Mouse (Mus musculus): ENCODE measurements around the gene Cmtr1. TPM values are rescaled to one million over a fixed set of nuclear protein-coding genes. Genes with fewer than 3 reads are reported as not detected.
"Not testable (repeated sequence)": the region's sequence is repeated elsewhere in the genome, so short reads cannot be mapped to it uniquely, and the experiment has no call there.

The Cmtr1 gene
- polyA plus RNA-seq (2014; fragmentation: Nextera tagmentation; extraction: Ambion mirVana): 126 and 130 TPM in 2 replicates

- ATAC-seq (replicated peaks; ENCODE audit: low FRiP score) (peak; percentile 90), DNase-seq (ENCODE audit: low spot score) (peak; percentile 97)
- no peaks in the 10 kb centered on the region for H3K27me3 ChIP-seq (replicated peaks; ENCODE audit: control insufficient read depth, insufficient read depth, low read length)
- peaks cover 15% of the 10 kb centered on the region for H3K4me1 ChIP-seq (replicated peaks; ENCODE audit: control insufficient read depth, insufficient read depth, low read length)
- peak within 1 kb of the TSS; percentile 97 for H3K27ac ChIP-seq (ENCODE audit: low read depth, low read length)
- peaks cover 11% of the 10 kb centered on the region for H3K36me3 ChIP-seq (ENCODE audit: control insufficient read depth, insufficient read depth, low read length)
- H3K9me3 ChIP-seq (ENCODE audit: control insufficient read depth, low read length): no peaks in the 10 kb centered on the region
- H3K4me3 ChIP-seq (ENCODE audit: low read depth, low read length): peak within 1 kb of the TSS; percentile 99
- H3K9ac ChIP-seq (ENCODE audit: low read depth, low read length): peak within 1 kb of the TSS; percentile 97
- peak within 1 kb of the TSS; percentile 95 for H3K4me2 ChIP-seq
- 1% methylated on average over 37 of the region's 41 CpGs for WGBS
Measured at GRCm38 (mm10) chr17:29660076-29660761, at the start of gene Cmtr1. Gene Cmtr1 (plus strand): TSS chr17:29660595.

DNA sequence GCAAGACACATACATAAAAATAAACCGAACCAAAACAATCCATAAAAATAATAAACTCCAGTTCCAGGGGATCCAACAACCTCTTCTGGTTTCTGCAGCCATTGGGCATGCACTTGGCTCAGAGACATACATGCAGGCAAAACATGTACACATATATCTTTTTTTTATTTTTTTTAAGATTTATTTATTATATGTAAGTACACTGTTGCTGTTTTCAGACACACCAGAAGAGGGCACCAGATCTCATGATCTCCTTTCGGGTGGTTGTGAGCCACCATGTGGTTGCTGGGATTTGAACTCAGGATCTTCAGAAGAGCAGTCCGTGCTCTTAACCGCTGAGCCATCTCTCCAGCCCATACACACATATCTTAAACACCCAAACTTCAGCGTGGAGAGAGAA lies 46.9 kb upstream of the Cmtr1 start:
- not testable (repeated sequence) for ATAC-seq (replicated peaks; ENCODE audit: low FRiP score); H3K9me3 ChIP-seq (ENCODE audit: control insufficient read depth, low read length); H3K4me2 ChIP-seq; H3K27me3 ChIP-seq (replicated peaks; ENCODE audit: control insufficient read depth, insufficient read depth, low read length); DNase-seq (ENCODE audit: low spot score); H3K4me3 ChIP-seq (ENCODE audit: low read depth, low read length); H3K9ac ChIP-seq (ENCODE audit: low read depth, low read length); H3K36me3 ChIP-seq (ENCODE audit: control insufficient read depth, insufficient read depth, low read length); H3K27ac ChIP-seq (ENCODE audit: low read depth, low read length)
- WGBS: 70% methylated on average over 5 of the region's 5 CpGs
- H3K4me1 ChIP-seq (replicated peaks; ENCODE audit: control insufficient read depth, insufficient read depth, low read length): peaks cover 19% of the 10 kb centered on the region

- H3K4me2 ChIP-seq: peak within 1 kb of the TSS; percentile 74
- H3K27ac ChIP-seq (ENCODE audit: low read depth, low read length): peak within 1 kb of the TSS; percentile 96
- peaks cover 19% of the 10 kb centered on the region for H3K4me1 ChIP-seq (replicated peaks; ENCODE audit: control insufficient read depth, insufficient read depth, low read length)
- H3K4me3 ChIP-seq (ENCODE audit: low read depth, low read length): peak within 1 kb of the TSS; percentile 97
- 1% methylated on average over 52 of the region's 52 CpGs for WGBS
- ATAC-seq (replicated peaks; ENCODE audit: low FRiP score): peak; percentile 92
- DNase-seq (ENCODE audit: low spot score): peak; percentile 94
- H3K9me3 ChIP-seq (ENCODE audit: control insufficient read depth, low read length): no peaks in the 10 kb centered on the region
- H3K36me3 ChIP-seq (ENCODE audit: control insufficient read depth, insufficient read depth, low read length): peaks cover 2% of the 10 kb centered on the region; the same call in 1 of the 2 replicates
- no peaks in the 10 kb centered on the region for H3K27me3 ChIP-seq (replicated peaks; ENCODE audit: control insufficient read depth, insufficient read depth, low read length)
- peak within 1 kb of the TSS; percentile 99 for H3K9ac ChIP-seq (ENCODE audit: low read depth, low read length)
Measured at GRCm38 (mm10) chr17:29614115-29615023, 46.0 kb upstream of the Cmtr1 start, which contains the start of the genes Rnf8 and Gm28043. Gene Rnf8 (plus strand): TSS chr17:29614790. Gene Gm28043 (plus strand): TSS chr17:29614876.

GRCm38 (mm10) chr17:29615024-29615551 lies 45.3 kb upstream of the Cmtr1 start:
- H3K27ac ChIP-seq (ENCODE audit: low read depth, low read length): peak overlapping the region; percentile 96
- peak; percentile 42 for DNase-seq (ENCODE audit: low spot score)
- peaks cover 19% of the 10 kb centered on the region for H3K4me1 ChIP-seq (replicated peaks; ENCODE audit: control insufficient read depth, insufficient read depth, low read length)
- peak; percentile 24; the same call in 1 of the 2 replicates for ATAC-seq (replicated peaks; ENCODE audit: low FRiP score)
- no peaks in the 10 kb centered on the region for H3K27me3 ChIP-seq (replicated peaks; ENCODE audit: control insufficient read depth, insufficient read depth, low read length)
- H3K9me3 ChIP-seq (ENCODE audit: control insufficient read depth, low read length): no peaks in the 10 kb centered on the region
- peak overlapping the region; percentile 99 for H3K9ac ChIP-seq (ENCODE audit: low read depth, low read length)
- peak overlapping the region; percentile 74 for H3K4me2 ChIP-seq
- H3K4me3 ChIP-seq (ENCODE audit: low read depth, low read length): peak overlapping the region; percentile 97
- H3K36me3 ChIP-seq (ENCODE audit: control insufficient read depth, insufficient read depth, low read length): peaks cover 10% of the 10 kb centered on the region; the same call in 1 of the 2 replicates
- 1% methylated on average over 42 of the region's 43 CpGs for WGBS

GRCm38 (mm10) chr17:29615616-29616015 lies 44.8 kb upstream of the Cmtr1 start:
- ATAC-seq (replicated peaks; ENCODE audit: low FRiP score) (no peak), DNase-seq (ENCODE audit: low spot score) (no peak)
- no peaks in the 10 kb centered on the region for H3K9me3 ChIP-seq (ENCODE audit: control insufficient read depth, low read length)
- no peaks in the 10 kb centered on the region for H3K27me3 ChIP-seq (replicated peaks; ENCODE audit: control insufficient read depth, insufficient read depth, low read length)
- H3K27ac ChIP-seq (ENCODE audit: low read depth, low read length): no peak overlapping the region
- peak overlapping the region; percentile 74 for H3K4me2 ChIP-seq
- 7% methylated on average over 4 of the region's 4 CpGs for WGBS
- peak overlapping the region; percentile 97 for H3K4me3 ChIP-seq (ENCODE audit: low read depth, low read length)
- peaks cover 11% of the 10 kb centered on the region; the same call in 1 of the 2 replicates for H3K36me3 ChIP-seq (ENCODE audit: control insufficient read depth, insufficient read depth, low read length)
- H3K4me1 ChIP-seq (replicated peaks; ENCODE audit: control insufficient read depth, insufficient read depth, low read length): peaks cover 19% of the 10 kb centered on the region
- peak overlapping the region; percentile 99 for H3K9ac ChIP-seq (ENCODE audit: low read depth, low read length)

DNA sequence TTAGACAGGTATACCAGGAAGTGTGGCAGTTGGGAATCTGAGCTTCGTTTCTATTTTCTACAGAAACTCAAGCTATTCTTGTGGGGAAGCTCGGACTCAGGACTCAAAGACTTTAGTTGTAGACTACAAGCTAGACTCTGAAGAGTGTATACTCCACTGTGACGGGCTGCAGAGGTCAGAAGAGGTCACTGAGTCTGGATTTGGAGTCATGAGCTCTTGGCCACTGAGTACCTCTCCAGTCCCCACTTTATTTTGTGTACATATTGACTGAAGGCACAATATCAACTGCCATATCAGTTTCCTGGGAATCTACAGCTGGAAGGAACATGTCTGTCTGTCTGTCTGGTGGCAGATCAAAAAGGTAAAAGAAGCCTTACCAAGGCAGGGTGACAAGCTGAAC lies 41.2 kb upstream of the Cmtr1 start:
- no peak overlapping the region for H3K27ac ChIP-seq (ENCODE audit: low read depth, low read length)
- no peak for DNase-seq (ENCODE audit: low spot score)
- H3K9me3 ChIP-seq (ENCODE audit: control insufficient read depth, low read length): no peaks in the 10 kb centered on the region
- H3K4me3 ChIP-seq (ENCODE audit: low read depth, low read length): no peak overlapping the region
- no peak overlapping the region for H3K4me2 ChIP-seq
- WGBS: 78% methylated on average over 3 of the region's 3 CpGs
- H3K36me3 ChIP-seq (ENCODE audit: control insufficient read depth, insufficient read depth, low read length): peaks cover 30% of the 10 kb centered on the region
- H3K4me1 ChIP-seq (replicated peaks; ENCODE audit: control insufficient read depth, insufficient read depth, low read length): peaks cover 16% of the 10 kb centered on the region
- H3K9ac ChIP-seq (ENCODE audit: low read depth, low read length): no peak overlapping the region
- no peaks in the 10 kb centered on the region for H3K27me3 ChIP-seq (replicated peaks; ENCODE audit: control insufficient read depth, insufficient read depth, low read length)
- ATAC-seq (replicated peaks; ENCODE audit: low FRiP score): no peak

DNA sequence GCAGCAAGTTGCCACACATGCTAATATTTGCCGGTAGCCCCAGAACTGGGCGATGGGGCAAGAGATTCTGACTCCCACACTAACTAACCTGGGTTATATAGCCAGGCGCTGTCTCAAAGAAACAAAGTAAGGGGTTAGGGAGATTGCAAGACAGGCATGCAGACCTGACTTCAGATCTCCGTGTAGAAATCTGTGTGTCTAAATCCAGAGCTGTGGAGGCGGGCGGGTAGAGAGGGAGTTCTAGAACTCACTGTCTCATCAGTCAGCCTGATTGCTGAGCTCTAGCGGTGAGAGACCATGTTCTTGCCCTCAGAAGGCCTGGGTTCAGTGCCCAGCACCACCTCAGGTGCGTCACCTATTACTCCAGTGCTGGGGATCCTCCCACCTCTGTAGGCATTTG lies 36.9 kb upstream of the Cmtr1 start:
- 92% methylated on average over 8 of the region's 8 CpGs for WGBS

GRCm38 (mm10) chr17:29627285-29627684 lies 33.1 kb upstream of the Cmtr1 start:
- Histone ChIP-seq H3K27me3 (replicated peaks; ENCODE audit: control insufficient read depth, insufficient read depth, low read length) (no peaks in the 10 kb centered on the region), H3K27ac (ENCODE audit: low read depth, low read length) (no peak overlapping the region), H3K4me2 (no peak overlapping the region), H3K4me1 (replicated peaks; ENCODE audit: control insufficient read depth, insufficient read depth, low read length) (peaks cover 13% of the 10 kb centered on the region), H3K4me3 (ENCODE audit: low read depth, low read length) (no peak overlapping the region), H3K36me3 (ENCODE audit: control insufficient read depth, insufficient read depth, low read length) (peaks cover 61% of the 10 kb centered on the region), H3K9me3 (ENCODE audit: control insufficient read depth, low read length) (no peaks in the 10 kb centered on the region), H3K9ac (ENCODE audit: low read depth, low read length) (no peak overlapping the region)
- DNase-seq (ENCODE audit: low spot score) (no peak), ATAC-seq (replicated peaks; ENCODE audit: low FRiP score) (no peak)
- WGBS: 94% methylated on average over 9 of the region's 9 CpGs

More for the DNA sequence above, 36.9 kb upstream of the Cmtr1 start:
- no peak overlapping the region for H3K4me3 ChIP-seq (ENCODE audit: low read depth, low read length)
- no peak overlapping the region for H3K27ac ChIP-seq (ENCODE audit: low read depth, low read length)
- H3K4me2 ChIP-seq: no peak overlapping the region
- DNase-seq (ENCODE audit: low spot score) (no peak), ATAC-seq (replicated peaks; ENCODE audit: low FRiP score) (no peak)
- H3K9me3 ChIP-seq (ENCODE audit: control insufficient read depth, low read length): no peaks in the 10 kb centered on the region
- H3K9ac ChIP-seq (ENCODE audit: low read depth, low read length): no peak overlapping the region
- no peaks in the 10 kb centered on the region for H3K4me1 ChIP-seq (replicated peaks; ENCODE audit: control insufficient read depth, insufficient read depth, low read length)
- H3K36me3 ChIP-seq (ENCODE audit: control insufficient read depth, insufficient read depth, low read length): peaks cover 56% of the 10 kb centered on the region
- H3K27me3 ChIP-seq (replicated peaks; ENCODE audit: control insufficient read depth, insufficient read depth, low read length): no peaks in the 10 kb centered on the region
